Mouse (Mus musculus) lung, embryonic 16.5 days (tissue): ENCODE data around the gene Oxnad1. TPM values are rescaled to one million over a fixed set of nuclear protein-coding genes. Genes with fewer than 3 reads are reported as not detected.
"Not testable (repeated sequence)": the region's sequence is repeated elsewhere in the genome, so short reads cannot be mapped to it uniquely, and the experiment has no call there.

ENCODE experiments used
- ATAC-seq: fragments of 200-750 bp; cut with Nextera tagmentation; 2 replicates; pipeline ENCODE4 v1.8.0; 2017; ENCODE audit warnings: low read depth, mild to moderate bottlenecking, moderate library complexity
- H3K27ac ChIP-seq: fragments of 300-500 bp; sonication (generic); 2 replicates; pipeline ENCODE4 v1.5.1; 2014; ENCODE audit warnings: mild to moderate bottlenecking, control low read depth, low read length
- H3K27me3 ChIP-seq: fragments of 300-500 bp; sonication (generic); 2 replicates; pipeline ENCODE4 v1.6.1; 2014; ENCODE audit warnings: low read depth, low read length, mixed read lengths; ENCODE audit not compliant: control insufficient read depth, insufficient read depth
- H3K36me3 ChIP-seq: fragments of 300-500 bp; sonication (generic); 2 replicates; pipeline ENCODE4 v1.6.1; 2014; ENCODE audit warnings: low read length; ENCODE audit not compliant: control insufficient read depth, insufficient read depth
- H3K4me1 ChIP-seq: fragments of 300-500 bp; sonication (generic); replicated peaks from 2 replicates; pipeline ENCODE4 v1.6.1; 2014; ENCODE audit warnings: low read length, mixed read lengths; ENCODE audit not compliant: control insufficient read depth, insufficient read depth
- H3K4me2 ChIP-seq: fragments of 300-500 bp; sonication (generic); 2 replicates; pipeline ENCODE4 v1.6.1; 2014; ENCODE audit warnings: low read depth, low read length, control low read depth
- H3K4me3 ChIP-seq: fragments of 300-500 bp; sonication (generic); 2 replicates; pipeline ENCODE4 v1.5.1; 2014; ENCODE audit warnings: mild to moderate bottlenecking, low read length, control low read depth
- H3K9ac ChIP-seq: fragments of 300-500 bp; sonication (generic); 2 replicates; pipeline ENCODE4 v1.6.1; 2014; ENCODE audit warnings: low read length, control low read depth
- H3K9me3 ChIP-seq: fragments of 300-500 bp; sonication (generic); 2 replicates; pipeline ENCODE4 v1.6.1; 2016; ENCODE audit warnings: low read length; ENCODE audit not compliant: control insufficient read depth
- WGBS: fragments of 180-500 bp; shearing (Covaris S2); extraction: QIAGEN DNeasy Blood & Tissue Kit; methylation state at CpG from one replicate; pipeline ENCODE4 v1.1.7; 2014; 5-methylcytosine and 5-hydroxymethylcytosine counted together
- polyA plus RNA-seq: library from polyadenylated mRNA; unstranded; fragments of >200 nt; fragmentation: Nextera tagmentation; extraction: Ambion mirVana; gene quantifications from 2 replicates; pipeline ENCODE4 v1.2.1, GENCODE M21; 2015

Gene Oxnad1
- polyA plus RNA-seq, 1 experiment from 2014 or later: 18.6 TPM

DNA sequence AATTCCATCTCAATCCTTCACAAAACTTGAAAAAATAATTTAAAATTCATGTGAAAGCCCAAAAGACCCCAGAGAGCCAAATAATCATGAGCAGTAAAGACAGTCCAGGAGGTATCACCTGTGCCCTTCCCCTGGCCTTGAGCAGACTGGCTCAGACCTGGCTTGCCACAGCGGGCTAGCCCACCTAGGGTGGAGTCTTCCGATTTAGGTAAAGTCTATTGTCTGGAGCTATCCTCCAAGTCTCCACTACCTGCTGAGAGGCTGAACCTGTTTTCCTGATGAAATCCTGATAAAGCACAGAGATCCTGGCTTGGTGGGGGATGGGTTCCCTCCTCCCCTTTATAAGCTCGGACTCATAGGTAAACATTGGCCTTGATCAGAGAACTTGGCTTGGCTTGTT lies 39.1 kb downstream of the Oxnad1 start:
- H3K4me2 ChIP-seq: no peak overlapping the region
- H3K27me3 ChIP-seq: no peaks in the 10 kb centered on the region
- H3K9ac ChIP-seq: no peak overlapping the region
- H3K27ac ChIP-seq: no peak overlapping the region
- no peak overlapping the region for H3K4me3 ChIP-seq
- ATAC-seq: no peak
- no peaks in the 10 kb centered on the region for H3K4me1 ChIP-seq
- H3K36me3 ChIP-seq: no peaks in the 10 kb centered on the region
- WGBS: 53% methylated on average over 3 of the region's 3 CpGs
- H3K9me3 ChIP-seq: no peaks in the 10 kb centered on the region

DNA sequence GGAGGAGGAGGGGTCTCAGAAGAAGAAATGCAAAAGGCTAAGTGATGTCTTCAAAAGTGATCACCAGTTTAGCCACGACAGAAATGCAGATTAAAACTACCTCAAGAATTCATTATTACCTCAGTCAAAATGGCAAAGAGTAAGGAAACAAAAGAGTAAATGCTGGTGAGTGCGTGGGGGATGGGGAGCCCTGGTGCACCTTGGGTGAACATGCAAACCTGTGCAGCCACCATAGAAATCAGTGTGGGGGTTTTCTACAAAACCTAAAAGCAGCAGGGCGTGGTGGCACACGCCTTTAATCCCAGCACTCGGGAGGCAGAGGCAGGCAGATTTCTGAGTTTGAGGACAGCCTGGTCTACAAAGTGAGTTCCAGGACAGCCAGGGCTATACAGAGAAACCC lies 40.1 kb downstream of the Oxnad1 start:
- H3K4me2 ChIP-seq, H3K27me3 ChIP-seq, H3K9ac ChIP-seq, H3K27ac ChIP-seq, H3K36me3 ChIP-seq, H3K4me1 ChIP-seq, H3K9me3 ChIP-seq, H3K4me3 ChIP-seq, ATAC-seq: not testable (repeated sequence)
- WGBS: 78% methylated on average over 5 of the region's 5 CpGs

DNA sequence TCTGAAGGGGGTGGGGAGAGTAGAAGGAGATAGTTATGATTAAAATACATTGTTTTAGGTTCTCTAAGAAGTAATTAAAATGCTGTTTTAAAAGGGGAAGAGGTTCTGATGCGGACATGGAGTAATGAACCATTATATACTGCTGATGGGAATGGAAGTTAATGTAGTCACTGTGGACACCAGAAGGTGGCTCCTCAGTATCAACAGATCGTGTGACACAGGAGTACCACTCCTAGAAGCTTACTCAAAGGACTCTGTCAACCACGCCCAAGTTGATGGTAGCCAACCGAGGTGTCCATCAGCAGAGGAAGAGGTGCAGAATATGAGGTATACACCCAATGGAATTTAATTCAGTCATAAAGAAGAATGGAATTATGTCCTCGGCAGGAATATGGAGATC lies 43.2 kb downstream of the Oxnad1 start:
- Histone ChIP-seq H3K4me1 (no peaks in the 10 kb centered on the region), H3K4me3 (no peak overlapping the region), H3K36me3 (no peaks in the 10 kb centered on the region), H3K9me3 (no peaks in the 10 kb centered on the region), H3K4me2 (no peak overlapping the region), H3K27me3 (no peaks in the 10 kb centered on the region), H3K27ac (no peak overlapping the region), H3K9ac (no peak overlapping the region)
- no peak for ATAC-seq
- WGBS: 76% methylated on average over 5 of the region's 5 CpGs

DNA sequence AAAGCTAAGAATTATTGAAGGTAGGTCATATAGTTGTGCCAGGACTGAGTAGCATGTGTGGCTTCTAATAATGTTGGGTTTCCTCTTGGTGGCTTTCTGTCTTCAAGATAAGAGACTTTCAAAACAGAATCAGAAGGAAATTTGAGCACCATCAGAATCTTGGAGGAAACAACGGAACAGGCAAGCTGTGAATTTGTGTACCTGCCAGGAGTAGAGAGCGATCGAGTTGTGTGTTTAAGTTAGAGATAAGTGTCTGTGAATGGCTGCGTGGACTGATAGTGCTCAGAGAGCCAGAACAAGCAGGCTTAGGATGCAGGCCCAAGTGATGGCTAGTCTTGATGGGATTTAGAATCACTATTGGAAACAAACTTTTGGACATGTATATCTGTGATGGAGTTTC lies 46.7 kb downstream of the Oxnad1 start:
- Histone ChIP-seq H3K9me3 (no peaks in the 10 kb centered on the region), H3K4me3 (no peak overlapping the region), H3K9ac (no peak overlapping the region), H3K4me2 (no peak overlapping the region), H3K27ac (no peak overlapping the region), H3K4me1 (no peaks in the 10 kb centered on the region), H3K27me3 (no peaks in the 10 kb centered on the region), H3K36me3 (no peaks in the 10 kb centered on the region)
- WGBS: 20% methylated on average over 4 of the region's 4 CpGs
- no peak for ATAC-seq

DNA sequence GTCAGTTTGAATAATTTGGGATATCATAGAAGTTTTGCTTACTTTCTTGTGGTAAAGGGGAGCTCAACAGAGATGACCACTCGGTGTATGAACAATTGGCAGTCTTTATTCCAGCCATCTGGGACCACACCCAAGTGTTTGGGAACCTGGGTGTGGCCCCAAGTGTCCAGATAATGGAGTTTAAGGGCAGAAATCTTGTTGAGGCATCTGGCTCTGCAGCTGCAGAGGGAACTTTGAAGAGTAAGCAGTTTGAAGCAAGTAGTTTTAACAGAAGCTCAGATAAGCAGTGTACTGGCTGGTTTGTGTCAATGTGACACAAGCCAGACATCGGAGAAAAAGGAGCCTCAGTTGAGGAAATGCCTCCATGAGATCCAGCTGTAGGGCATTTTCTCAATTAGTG lies 49.1 kb downstream of the Oxnad1 start:
- no peaks in the 10 kb centered on the region for H3K4me1 ChIP-seq
- no peaks in the 10 kb centered on the region for H3K36me3 ChIP-seq
- H3K9me3 ChIP-seq: no peaks in the 10 kb centered on the region
- 42% methylated on average over 2 of the region's 2 CpGs for WGBS
- no peak for ATAC-seq
- H3K4me2 ChIP-seq: no peak overlapping the region
- H3K4me3 ChIP-seq: no peak overlapping the region
- no peak overlapping the region for H3K27ac ChIP-seq
- H3K9ac ChIP-seq: no peak overlapping the region
- no peaks in the 10 kb centered on the region for H3K27me3 ChIP-seq

DNA sequence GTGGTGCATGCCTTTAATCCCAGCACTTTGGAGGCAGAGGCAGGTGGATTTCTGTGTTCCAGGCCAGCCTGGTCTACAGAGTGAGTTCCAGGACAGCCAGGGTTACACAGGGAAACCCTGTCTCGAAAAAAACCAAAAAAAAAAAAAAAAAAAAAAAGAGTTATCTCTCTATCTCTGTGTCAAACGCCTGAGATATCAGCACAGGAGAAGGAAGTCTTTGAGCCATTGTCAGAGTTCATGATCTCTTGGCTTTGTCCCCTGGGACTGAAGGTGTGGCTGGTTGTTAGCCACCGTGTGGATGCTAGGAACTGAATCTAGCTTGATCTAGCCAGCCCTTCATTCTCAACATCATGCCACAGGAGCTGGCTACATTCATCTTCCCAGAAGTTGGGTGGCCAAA lies 51.3 kb downstream of the Oxnad1 start:
- not testable (repeated sequence) for H3K27me3 ChIP-seq, H3K36me3 ChIP-seq, H3K9ac ChIP-seq, H3K4me1 ChIP-seq, ATAC-seq, H3K9me3 ChIP-seq, H3K27ac ChIP-seq, H3K4me2 ChIP-seq, H3K4me3 ChIP-seq
- 25% methylated on average over 3 of the region's 3 CpGs for WGBS

DNA sequence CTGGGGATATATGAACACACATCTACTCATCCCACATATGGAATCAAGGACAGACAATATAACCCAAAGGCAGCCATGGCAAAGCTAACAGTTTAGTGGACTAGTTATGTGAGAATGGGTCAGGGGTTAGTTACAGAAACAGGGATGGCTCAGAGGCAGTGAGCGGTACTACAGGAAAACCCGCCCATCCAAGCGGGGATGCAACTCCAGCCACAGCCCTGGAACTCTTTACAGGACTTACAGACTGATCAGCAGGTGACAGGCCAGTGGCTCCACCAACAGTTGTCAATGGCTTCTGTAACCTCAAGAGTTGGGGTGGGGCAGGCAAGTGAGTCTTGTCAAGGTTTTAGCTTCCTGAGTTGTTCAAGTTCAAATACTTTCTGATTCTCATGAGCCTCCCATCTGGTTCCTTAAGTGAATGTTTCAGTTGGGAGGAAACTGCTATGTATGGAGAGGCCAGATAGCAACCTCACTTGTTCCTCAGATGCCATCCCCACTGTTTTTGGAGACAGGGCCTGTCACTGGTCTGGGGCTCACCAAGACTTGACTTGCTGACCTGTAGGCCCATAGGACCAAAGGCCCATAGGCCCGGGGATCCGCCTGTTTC lies 55.3 kb downstream of the Oxnad1 start:
- no peaks in the 10 kb centered on the region for H3K4me1 ChIP-seq
- no peak overlapping the region for H3K9ac ChIP-seq

DNA sequence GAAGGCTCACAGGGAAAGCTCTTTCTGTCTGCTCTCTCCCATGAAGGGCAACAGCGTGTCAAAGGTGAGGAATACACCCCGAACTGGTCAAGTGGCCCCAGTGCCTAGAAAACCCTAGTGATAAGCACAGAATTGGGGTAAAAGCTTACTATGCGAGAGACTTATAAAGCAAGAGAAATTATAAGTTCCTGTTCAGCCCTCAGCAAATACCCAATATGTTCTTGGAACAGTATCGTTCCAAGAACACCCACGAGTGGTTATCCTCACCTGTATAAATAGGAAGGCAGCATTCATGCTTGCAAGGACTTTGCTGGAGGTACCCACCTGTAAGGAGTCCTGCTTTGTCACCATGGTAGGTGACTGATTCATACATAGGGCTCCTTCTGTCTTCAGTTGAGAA lies 56.5 kb downstream of the Oxnad1 start, which contains the start of gene Msmb:
TSS of gene Msmb (plus strand) at position 301 of the 400 bp plus-strand sequence.
- no peak within 1 kb of the TSS for H3K27ac ChIP-seq
- H3K27me3 ChIP-seq: no peaks in the 10 kb centered on the region
- H3K9me3 ChIP-seq: no peaks in the 10 kb centered on the region; the same call in 1 of the 2 replicates
- no peaks in the 10 kb centered on the region for H3K4me1 ChIP-seq
- no peak within 1 kb of the TSS for H3K4me2 ChIP-seq
- WGBS: 72% methylated on average over 5 of the region's 5 CpGs
- ATAC-seq: no peak
- no peak within 1 kb of the TSS for H3K9ac ChIP-seq
- H3K36me3 ChIP-seq: no peaks in the 10 kb centered on the region
- H3K4me3 ChIP-seq: no peak within 1 kb of the TSS

More for the DNA sequence above, 55.3 kb downstream of the Oxnad1 start:
- Histone ChIP-seq H3K9me3 (no peaks in the 10 kb centered on the region), H3K4me3 (no peak overlapping the region), H3K36me3 (no peaks in the 10 kb centered on the region), H3K27me3 (no peaks in the 10 kb centered on the region), H3K4me2 (no peak overlapping the region), H3K27ac (no peak overlapping the region)
- ATAC-seq: no peak
- WGBS: 66% methylated on average over 5 of the region's 5 CpGs

DNA sequence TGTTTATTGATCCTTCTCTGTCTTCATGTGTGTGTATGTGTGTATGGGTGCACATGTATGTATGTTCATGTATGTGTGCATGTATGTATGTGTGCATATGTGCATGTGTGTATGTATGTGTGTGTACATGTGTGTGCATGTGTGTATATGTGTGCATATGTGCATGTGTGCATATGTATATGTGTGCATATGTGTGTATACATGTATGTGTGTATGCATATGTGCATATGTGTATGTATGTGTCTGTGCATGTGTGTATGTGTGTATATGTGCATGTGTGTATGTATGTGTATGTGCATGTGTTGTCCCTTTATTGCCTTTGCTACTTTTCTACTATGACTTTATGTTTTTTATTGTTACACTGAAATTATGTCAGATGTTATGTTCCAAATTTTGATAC lies 59.6 kb downstream of the Oxnad1 start:
- Histone ChIP-seq H3K27ac (no peak overlapping the region), H3K4me3 (no peak overlapping the region), H3K4me2 (no peak overlapping the region), H3K9ac (no peak overlapping the region), H3K9me3 (no peaks in the 10 kb centered on the region; the same call in 1 of the 2 replicates), H3K4me1 (no peaks in the 10 kb centered on the region), H3K36me3 (no peaks in the 10 kb centered on the region), H3K27me3 (no peaks in the 10 kb centered on the region)
- no peak for ATAC-seq

DNA sequence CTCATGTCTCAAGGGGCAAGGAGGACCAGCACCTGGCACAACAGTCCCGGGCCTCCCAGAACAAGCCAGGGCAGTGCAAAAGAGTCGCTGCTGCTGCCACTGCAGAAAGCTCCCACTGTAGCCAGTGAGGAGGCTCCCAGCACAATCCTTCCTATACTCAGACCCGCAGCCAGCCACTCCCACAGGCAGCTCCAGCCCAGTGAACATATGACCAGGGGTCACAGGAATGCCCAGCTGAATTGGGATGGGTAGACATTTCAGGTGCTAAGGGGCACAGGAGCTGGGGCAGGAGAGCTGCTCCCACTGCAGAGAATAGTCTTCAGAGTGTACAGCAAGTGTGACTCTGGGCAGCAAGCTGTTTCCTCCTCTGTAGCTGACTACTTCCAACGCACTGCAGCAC lies 60.2 kb downstream of the Oxnad1 start:
- no peak overlapping the region for H3K4me3 ChIP-seq
- WGBS: 62% methylated on average over 4 of the region's 4 CpGs
- no peak overlapping the region for H3K4me2 ChIP-seq
- H3K36me3 ChIP-seq: no peaks in the 10 kb centered on the region
- no peaks in the 10 kb centered on the region; the same call in 1 of the 2 replicates for H3K9me3 ChIP-seq
- H3K27ac ChIP-seq: no peak overlapping the region
- no peak overlapping the region for H3K9ac ChIP-seq
- H3K27me3 ChIP-seq: no peaks in the 10 kb centered on the region
- H3K4me1 ChIP-seq: no peaks in the 10 kb centered on the region
- ATAC-seq: no peak
